Mouse (Mus musculus) heart, adult 2 months (tissue): ENCODE data around the gene Pdhx.

Source experiments
- CTCF ChIP-seq: fragments of 200-600 bp; IDR thresholded peaks from 2 replicates; pipeline ENCODE4 v1.8.1; 2022; ENCODE audit warnings: antibody characterized with exemption, mild to moderate bottlenecking, moderate library complexity
- EP300 ChIP-seq: fragments of 200-500 bp; IDR thresholded peaks from 2 replicates; pipeline ENCODE4 v1.6.1; 2011; ENCODE audit warnings: low read depth, low read length, control low read depth; ENCODE audit not compliant: insufficient read depth
- POLR2A ChIP-seq: fragments of 200-500 bp; IDR thresholded peaks from 2 replicates; pipeline ENCODE4 v1.6.1; 2011; ENCODE audit warnings: mild to moderate bottlenecking, low read depth, low read length, control low read depth; ENCODE audit not compliant: insufficient read depth

- TF ChIP-seq CTCF (no peak), POLR2A (no peak), EP300 (no peak)
Observed at GRCm38 (mm10) chr2:103081706-103082105, 8.4 kb upstream of the Pdhx start.
